Mouse (Mus musculus) heart, postnatal 25 days (tissue): ENCODE measurements at regions not wholly inside any gene's neighbourhood (a gene's known extent, or its start where the extent isn't known, plus 50 kb on each side); places are given as distances from the start of the nearest gene placed in this dataset.

Source experiments
- DNase-seq: peaks from one replicate; pipeline ENCODE4 v3.0.0; 2022; ENCODE audit warnings: low spot score
- intact Hi-C: fragments of 180-260 bp; cut with DNase I; formaldehyde crosslinking; loops from one replicate; pipeline ENCODE4 v1.15.1; 2025

DNA sequence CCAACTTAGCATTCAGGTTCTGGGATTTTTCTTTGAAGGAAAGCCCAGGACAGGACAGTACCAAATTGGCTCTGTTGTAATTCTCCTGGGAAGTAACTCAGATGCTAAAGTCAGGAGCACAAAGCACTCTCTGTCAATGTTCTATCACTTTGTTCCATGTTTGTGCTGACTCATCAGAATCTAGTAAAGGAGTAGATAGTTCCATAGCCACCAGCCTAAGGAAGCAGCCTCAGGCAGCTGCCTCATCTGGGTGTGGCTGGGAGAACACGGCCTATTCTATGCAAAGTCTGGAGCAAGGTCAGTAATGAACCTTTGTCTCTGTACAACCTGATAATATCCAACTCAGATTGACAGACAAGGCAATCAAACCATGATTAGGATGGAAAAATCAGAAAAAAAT, 64.9 kb upstream of the Ccser1 start:
- DNase-seq = no peak
- intact Hi-C loops = no loop called here

DNA sequence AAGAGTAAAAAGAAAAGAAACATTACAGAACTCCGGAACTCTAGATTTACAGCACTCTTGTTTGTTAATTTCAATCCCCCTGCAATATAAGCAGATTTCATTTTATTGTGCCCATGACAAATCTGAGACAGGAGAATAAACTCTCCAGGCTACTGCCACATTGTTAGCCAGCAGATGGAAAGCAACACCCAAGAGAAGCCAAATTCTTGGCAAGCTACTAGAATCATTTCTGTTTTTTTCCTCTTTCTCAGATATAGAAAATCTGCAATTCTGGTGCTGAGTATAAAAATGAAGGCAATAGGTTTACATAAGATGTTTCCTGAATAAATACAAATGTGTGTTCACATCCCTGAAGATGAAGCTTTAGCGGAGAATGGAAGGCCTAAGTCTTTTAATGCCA, 60.5 kb upstream of the Ccser1 start:
- DNase-seq = no peak
- intact Hi-C loops = no loop called here

DNA sequence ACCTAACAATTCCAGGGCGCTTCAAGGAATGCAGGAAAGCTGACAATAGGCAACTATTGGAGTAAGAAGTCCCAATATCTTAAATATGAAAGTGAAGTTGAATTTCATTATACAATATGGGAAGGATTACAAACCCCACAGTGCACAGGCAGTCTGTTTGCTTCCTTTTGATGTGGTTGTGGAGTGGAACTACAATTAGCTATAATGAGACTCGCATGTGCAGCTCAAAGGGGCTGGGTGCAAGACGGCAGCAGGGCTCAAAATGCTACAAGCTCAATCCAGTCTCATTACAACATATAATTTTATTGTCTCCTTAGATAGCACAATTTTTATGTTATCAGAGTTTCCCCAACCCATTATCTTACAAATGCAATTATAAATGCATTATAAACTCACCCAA, 54.7 kb upstream of the Ccser1 start:
- DNase-seq = no peak
- intact Hi-C loops = no loop called here

DNA sequence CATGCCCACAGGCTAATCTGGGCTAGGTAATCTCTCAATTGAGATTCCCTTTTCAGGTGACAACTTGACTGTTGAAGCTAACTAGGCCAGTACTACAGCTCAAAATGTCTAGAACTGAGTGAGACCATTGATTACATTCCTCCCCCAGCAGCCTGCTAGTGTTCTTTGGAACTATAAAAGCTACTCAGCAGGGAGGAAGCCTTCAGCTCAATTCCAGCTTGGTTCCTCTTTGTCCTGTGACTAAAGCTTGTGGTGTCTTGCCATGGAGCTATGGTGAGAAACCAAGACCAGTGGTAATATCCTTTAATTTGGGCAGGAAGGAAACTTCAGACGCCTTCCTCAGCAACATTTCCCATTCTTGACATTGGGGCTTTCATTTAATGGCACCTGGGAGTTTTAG, 52.9 kb upstream of the Ccser1 start:
- no peak for DNase-seq
- intact Hi-C loops = no loop called here

DNA sequence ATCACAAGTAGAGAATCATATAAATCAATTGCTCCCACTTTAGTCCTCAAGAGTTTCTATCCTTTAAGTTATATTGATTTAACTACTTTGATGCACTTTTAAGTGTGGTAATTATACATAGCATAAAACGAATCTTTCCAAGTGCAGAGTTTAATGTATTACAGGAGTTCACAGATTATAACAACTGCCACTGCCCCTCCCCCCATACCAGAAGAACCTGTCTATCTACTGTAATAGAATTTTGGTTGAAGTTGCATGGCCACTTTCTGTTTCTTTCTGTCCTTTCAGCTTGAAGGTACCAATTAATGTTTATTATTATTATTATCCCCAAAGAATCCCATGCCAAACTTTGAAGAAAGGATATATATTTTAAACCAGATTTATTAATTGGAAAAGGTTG, 51.9 kb upstream of the Ccser1 start:
- intact Hi-C loops = no loop called here
- DNase-seq = no peak
